Mouse (Mus musculus) ZHBTc4 (cell line): ENCODE measurements at regions not wholly inside any gene's neighbourhood (a gene's known extent, or its start where the extent isn't known, plus 50 kb on each side); places are given as distances from the start of the nearest gene placed in this dataset.

Source experiments
- DNase-seq: peaks from one replicate; pipeline ENCODE4 v3.0.0-alpha.2; 2011; ENCODE audit warnings: low read depth, low spot score

- DNase-seq, result no peak
Observed at GRCm38 (mm10) chr2:174848981-174849681, 88.7 kb downstream of the Edn3 start.

- DNase-seq, result no peak
Observed at GRCm38 (mm10) chr2:174850860-174851259, 90.4 kb downstream of the Edn3 start.

GRCm38 (mm10) chr2:174851525-174852330, 91.3 kb downstream of the Edn3 start:
- peak; percentile 78 for DNase-seq

- DNase-seq, result no peak
Observed at GRCm38 (mm10) chr2:174853786-174854185, 93.4 kb downstream of the Edn3 start.

GRCm38 (mm10) chr2:174855548-174855947, 95.1 kb downstream of the Edn3 start:
- DNase-seq, result no peak

- no peak for DNase-seq
Observed at GRCm38 (mm10) chr2:174856135-174856534, 95.7 kb downstream of the Edn3 start.

- DNase-seq, result peak; percentile 45
Observed at GRCm38 (mm10) chr2:174858011-174858834, 97.8 kb downstream of the Edn3 start.

GRCm38 (mm10) chr2:174858835-174859215, 98.4 kb downstream of the Edn3 start:
- no peak for DNase-seq

GRCm38 (mm10) chr2:174859533-174859932, 99.1 kb downstream of the Edn3 start:
- DNase-seq, result peak; percentile 71

- DNase-seq, result no peak
Observed at GRCm38 (mm10) chr2:174864657-174865056, 104.2 kb downstream of the Edn3 start.

GRCm38 (mm10) chr2:174866546-174866945, 106.1 kb downstream of the Edn3 start:
- DNase-seq, result no peak

GRCm38 (mm10) chr2:174867397-174867796, 107.0 kb downstream of the Edn3 start:
- no peak for DNase-seq

- DNase-seq, result no peak
Observed at GRCm38 (mm10) chr2:174868186-174868585, 107.8 kb downstream of the Edn3 start.

GRCm38 (mm10) chr2:174868743-174869369, 108.4 kb downstream of the Edn3 start:
- no peak for DNase-seq

GRCm38 (mm10) chr2:174870284-174870683, 109.9 kb downstream of the Edn3 start:
- DNase-seq, result peak; percentile 52

GRCm38 (mm10) chr2:174871225-174871624, 110.8 kb downstream of the Edn3 start:
- no peak for DNase-seq

GRCm38 (mm10) chr2:174871844-174872243, 111.4 kb downstream of the Edn3 start:
- DNase-seq, result no peak

GRCm38 (mm10) chr2:174876886-174877285, 116.5 kb downstream of the Edn3 start:
- DNase-seq, result no peak

GRCm38 (mm10) chr2:174878979-174879378, 118.6 kb downstream of the Edn3 start:
- DNase-seq, result no peak

- no peak for DNase-seq
Observed at GRCm38 (mm10) chr2:174880659-174881058, 120.2 kb downstream of the Edn3 start.
